Mouse (Mus musculus): ENCODE measurements at regions not wholly inside any gene's neighbourhood (a gene's known extent, or its start where the extent isn't known, plus 50 kb on each side); places are given as distances from the start of the nearest gene placed in this dataset.

DNA sequence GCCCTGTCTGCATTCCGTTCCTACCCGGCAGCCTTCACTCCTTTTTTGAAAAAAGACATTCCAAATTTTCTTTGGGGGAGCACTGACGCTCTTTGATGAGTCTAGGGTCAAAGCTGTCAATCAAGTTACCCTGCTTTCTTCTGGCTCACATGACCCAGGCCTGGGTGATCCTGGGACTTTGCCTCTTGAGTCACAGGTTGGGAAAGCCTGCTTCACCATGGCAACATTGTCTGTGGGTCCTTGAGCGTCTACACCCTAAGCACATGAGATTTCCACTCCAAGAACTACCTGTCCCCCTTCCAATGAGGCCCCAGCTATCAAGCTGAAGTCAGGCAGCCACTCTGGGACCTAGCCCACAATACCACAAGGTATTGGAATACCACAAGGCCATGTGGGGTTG, 73.5 kb downstream of the Lsm3 start:
- Histone ChIP-seq H3K27ac (replicated peaks; ENCODE audit: low read depth, low read length) (no peak overlapping the region), H3K27me3 (replicated peaks; ENCODE audit: control insufficient read depth, insufficient read depth, low read length) (no peaks in the 10 kb centered on the region), H3K36me3 (ENCODE audit: control insufficient read depth, insufficient read depth, low read length) (no peaks in the 10 kb centered on the region), H3K9me3 (ENCODE audit: control insufficient read depth, low read length) (no peaks in the 10 kb centered on the region), H3K9ac (ENCODE audit: low read depth, low read length) (no peak overlapping the region), H3K4me1 (ENCODE audit: control insufficient read depth, insufficient read depth, low read length) (peaks cover 17% of the 10 kb centered on the region), H3K4me2 (ENCODE audit: low read depth, low read length) (no peak overlapping the region), H3K4me3 (ENCODE audit: low read depth, low read length) (no peak overlapping the region)
- DNase-seq (ENCODE audit: low spot score) (no peak), ATAC-seq (ENCODE audit: low read depth) (no peak)
- 55% methylated on average over 4 of the region's 4 CpGs for WGBS

DNA sequence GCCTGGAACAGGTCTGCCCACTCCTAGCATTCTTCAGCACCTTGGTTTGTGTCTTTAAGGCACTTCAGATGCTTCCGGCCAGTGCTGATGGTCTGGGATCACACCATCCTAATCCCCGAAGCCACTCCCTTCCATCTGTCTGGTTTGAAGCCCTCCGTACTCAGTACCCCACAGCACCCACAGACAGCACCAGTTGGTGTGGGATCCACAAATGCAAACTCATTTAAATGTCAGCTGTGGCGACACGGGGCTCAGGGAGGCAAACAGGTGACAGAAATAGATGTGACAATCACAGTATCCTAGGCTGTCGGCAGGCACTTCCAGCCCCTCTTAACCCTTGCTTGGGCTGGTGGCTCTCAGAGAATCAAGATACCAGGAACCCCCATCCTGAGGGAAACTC, 74.7 kb downstream of the Lsm3 start:
- Histone ChIP-seq H3K4me3 (ENCODE audit: low read depth, low read length) (no peak overlapping the region), H3K4me1 (ENCODE audit: control insufficient read depth, insufficient read depth, low read length) (peaks cover 17% of the 10 kb centered on the region), H3K36me3 (ENCODE audit: control insufficient read depth, insufficient read depth, low read length) (no peaks in the 10 kb centered on the region), H3K9me3 (ENCODE audit: control insufficient read depth, low read length) (no peaks in the 10 kb centered on the region), H3K4me2 (ENCODE audit: low read depth, low read length) (no peak overlapping the region), H3K27me3 (replicated peaks; ENCODE audit: control insufficient read depth, insufficient read depth, low read length) (no peaks in the 10 kb centered on the region), H3K9ac (ENCODE audit: low read depth, low read length) (0 out of 2 replicates have a peak overlapping the region, but pooled peaks have one; percentile 6), H3K27ac (replicated peaks; ENCODE audit: low read depth, low read length) (peak overlapping the region; percentile 33; the same call in 1 of the 2 replicates)
- ATAC-seq (ENCODE audit: low read depth) (peak; percentile 58), DNase-seq (ENCODE audit: low spot score) (peak; percentile 63)
- 44% methylated on average over 6 of the region's 6 CpGs for WGBS

DNA sequence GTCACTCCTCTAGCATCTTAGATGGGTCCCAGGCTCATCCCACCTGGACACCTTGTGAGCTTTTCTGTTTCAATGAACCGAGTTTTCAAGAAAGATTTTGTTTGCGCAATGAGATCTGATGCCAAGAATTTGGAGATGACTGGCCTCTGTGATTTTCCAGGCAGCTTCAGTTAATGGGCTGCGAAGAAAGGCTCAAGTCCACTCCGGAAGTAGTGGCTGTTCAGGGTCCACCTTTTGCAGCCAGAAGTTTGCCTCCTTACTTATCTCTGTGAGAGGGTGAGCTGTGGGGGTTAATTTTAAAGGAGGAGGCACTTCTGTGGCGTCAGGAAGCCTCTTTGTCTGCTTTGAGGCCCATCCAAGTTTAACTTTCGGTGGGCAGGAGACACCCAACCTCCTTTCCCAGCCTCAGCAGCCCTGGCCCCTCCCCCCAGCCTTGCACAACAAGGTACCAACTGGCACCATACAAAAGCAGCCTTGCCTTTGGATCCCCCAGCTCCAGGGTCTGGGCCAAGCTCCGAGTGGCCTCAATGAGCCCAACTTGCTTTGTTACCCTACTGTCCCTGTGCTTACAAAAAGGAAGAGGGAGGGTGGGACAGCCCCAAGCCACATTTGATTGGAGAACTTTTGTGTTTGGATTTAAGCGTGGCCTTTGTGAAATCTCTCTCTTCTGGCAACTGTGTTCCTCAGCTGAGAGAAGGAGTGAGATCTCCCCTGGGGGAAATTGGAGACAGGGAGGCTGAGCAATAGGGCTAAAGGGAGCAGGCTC, 75.3 kb downstream of the Lsm3 start:
- 0 out of 2 replicates have a peak overlapping the region, but pooled peaks have one; percentile 6 for H3K9ac ChIP-seq (ENCODE audit: low read depth, low read length)
- H3K4me1 ChIP-seq (ENCODE audit: control insufficient read depth, insufficient read depth, low read length) = peaks cover 15% of the 10 kb centered on the region
- H3K36me3 ChIP-seq (ENCODE audit: control insufficient read depth, insufficient read depth, low read length) = no peaks in the 10 kb centered on the region
- peak overlapping the region; percentile 33; the same call in 1 of the 2 replicates for H3K27ac ChIP-seq (replicated peaks; ENCODE audit: low read depth, low read length)
- WGBS = 41% methylated on average over 8 of the region's 8 CpGs
- H3K4me2 ChIP-seq (ENCODE audit: low read depth, low read length) = no peak overlapping the region
- ATAC-seq (ENCODE audit: low read depth) (peak; percentile 63), DNase-seq (ENCODE audit: low spot score) (peak; percentile 50)
- H3K4me3 ChIP-seq (ENCODE audit: low read depth, low read length) = no peak overlapping the region
- no peaks in the 10 kb centered on the region for H3K9me3 ChIP-seq (ENCODE audit: control insufficient read depth, low read length)
- H3K27me3 ChIP-seq (replicated peaks; ENCODE audit: control insufficient read depth, insufficient read depth, low read length) = no peaks in the 10 kb centered on the region

DNA sequence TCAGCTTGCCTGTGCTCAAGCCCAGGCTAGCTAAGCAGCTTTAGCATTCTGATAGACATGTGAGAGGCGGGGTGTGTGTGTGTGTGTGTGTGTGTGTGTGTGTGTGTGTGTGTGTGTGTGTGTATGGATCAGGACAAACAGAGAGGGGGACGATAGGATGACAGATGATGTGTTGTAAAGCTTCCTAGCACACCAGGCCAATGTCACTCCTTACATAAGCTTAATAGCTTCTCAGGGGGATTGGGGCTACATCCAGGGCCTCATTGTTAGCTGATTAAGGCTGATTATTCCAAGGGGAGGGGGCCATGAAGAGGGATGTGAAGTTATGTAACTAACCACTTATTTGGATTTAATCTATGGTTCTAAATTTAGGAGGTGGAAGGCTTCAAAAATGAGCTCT, 76.9 kb downstream of the Lsm3 start:
- peaks cover 11% of the 10 kb centered on the region for H3K4me1 ChIP-seq (ENCODE audit: control insufficient read depth, insufficient read depth, low read length)
- H3K4me3 ChIP-seq (ENCODE audit: low read depth, low read length) = no peak overlapping the region
- H3K4me2 ChIP-seq (ENCODE audit: low read depth, low read length) = no peak overlapping the region
- no peak overlapping the region for H3K9ac ChIP-seq (ENCODE audit: low read depth, low read length)
- no peaks in the 10 kb centered on the region for H3K27me3 ChIP-seq (replicated peaks; ENCODE audit: control insufficient read depth, insufficient read depth, low read length)
- DNase-seq (ENCODE audit: low spot score) (no peak), ATAC-seq (ENCODE audit: low read depth) (no peak)
- no peaks in the 10 kb centered on the region for H3K36me3 ChIP-seq (ENCODE audit: control insufficient read depth, insufficient read depth, low read length)
- H3K27ac ChIP-seq (replicated peaks; ENCODE audit: low read depth, low read length) = no peak overlapping the region
- no peaks in the 10 kb centered on the region for H3K9me3 ChIP-seq (ENCODE audit: control insufficient read depth, low read length)
- 63% methylated on average over 2 of the region's 2 CpGs for WGBS

DNA sequence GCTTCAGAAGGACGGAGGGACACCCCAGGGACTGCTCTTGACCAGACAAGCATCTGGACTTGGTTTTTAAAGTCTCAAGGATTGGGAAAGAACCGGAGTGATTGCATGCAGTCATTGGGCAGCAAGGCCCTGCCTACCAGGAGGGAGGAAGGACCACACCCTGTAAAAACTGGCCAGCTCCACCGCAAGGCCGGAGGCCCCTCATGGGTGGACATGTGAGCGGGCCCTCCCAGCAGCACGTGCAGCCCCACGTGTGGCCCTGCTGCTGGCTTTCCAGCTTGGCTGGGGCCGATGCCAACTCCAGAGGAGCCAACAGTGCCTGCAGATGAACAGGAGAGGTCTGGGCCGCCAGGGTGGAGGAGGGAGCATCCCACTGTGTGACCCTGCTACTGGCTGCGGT, 83.2 kb downstream of the Lsm3 start:
- H3K27me3 ChIP-seq (replicated peaks; ENCODE audit: control insufficient read depth, insufficient read depth, low read length) = no peaks in the 10 kb centered on the region
- H3K27ac ChIP-seq (replicated peaks; ENCODE audit: low read depth, low read length) = no peak overlapping the region
- peak; percentile 67 for ATAC-seq (ENCODE audit: low read depth)
- peak; percentile 62 for DNase-seq (ENCODE audit: low spot score)
- H3K4me2 ChIP-seq (ENCODE audit: low read depth, low read length) = no peak overlapping the region
- no peak overlapping the region for H3K4me3 ChIP-seq (ENCODE audit: low read depth, low read length)
- H3K4me1 ChIP-seq (ENCODE audit: control insufficient read depth, insufficient read depth, low read length) = peaks cover 8% of the 10 kb centered on the region
- no peak overlapping the region for H3K9ac ChIP-seq (ENCODE audit: low read depth, low read length)
- 49% methylated on average over 10 of the region's 10 CpGs for WGBS
- H3K9me3 ChIP-seq (ENCODE audit: control insufficient read depth, low read length) = no peaks in the 10 kb centered on the region
- no peaks in the 10 kb centered on the region for H3K36me3 ChIP-seq (ENCODE audit: control insufficient read depth, insufficient read depth, low read length)

DNA sequence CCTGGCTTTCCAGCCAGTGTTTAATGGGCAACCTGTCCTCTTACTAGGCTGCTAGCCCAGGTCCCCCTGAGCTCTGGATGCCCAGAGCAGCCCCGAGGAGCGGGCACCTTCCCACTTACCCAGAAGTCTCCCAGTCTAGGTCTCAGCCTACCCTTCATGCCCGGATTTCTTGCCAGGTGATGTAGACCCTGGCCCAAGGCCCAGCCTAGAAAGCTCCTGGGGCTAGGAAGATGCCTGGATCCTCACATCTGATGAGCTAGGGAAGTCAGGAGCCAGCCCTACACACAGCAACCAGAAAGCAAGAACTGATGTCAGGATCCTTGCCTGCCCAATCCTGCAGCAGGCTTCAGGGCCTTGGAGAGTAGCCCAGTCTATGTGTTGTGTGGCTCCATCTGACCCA, 83.7 kb upstream of the Slc6a6 start:
- 80% methylated on average over 3 of the region's 3 CpGs for WGBS
- Histone ChIP-seq H3K4me2 (ENCODE audit: low read depth, low read length) (no peak overlapping the region), H3K4me3 (ENCODE audit: low read depth, low read length) (no peak overlapping the region), H3K9ac (ENCODE audit: low read depth, low read length) (no peak overlapping the region), H3K27ac (replicated peaks; ENCODE audit: low read depth, low read length) (no peak overlapping the region), H3K4me1 (ENCODE audit: control insufficient read depth, insufficient read depth, low read length) (peaks cover 8% of the 10 kb centered on the region), H3K9me3 (ENCODE audit: control insufficient read depth, low read length) (no peaks in the 10 kb centered on the region), H3K27me3 (replicated peaks; ENCODE audit: control insufficient read depth, insufficient read depth, low read length) (no peaks in the 10 kb centered on the region), H3K36me3 (ENCODE audit: control insufficient read depth, insufficient read depth, low read length) (no peaks in the 10 kb centered on the region)
- DNase-seq (ENCODE audit: low spot score) (no peak), ATAC-seq (ENCODE audit: low read depth) (no peak)

DNA sequence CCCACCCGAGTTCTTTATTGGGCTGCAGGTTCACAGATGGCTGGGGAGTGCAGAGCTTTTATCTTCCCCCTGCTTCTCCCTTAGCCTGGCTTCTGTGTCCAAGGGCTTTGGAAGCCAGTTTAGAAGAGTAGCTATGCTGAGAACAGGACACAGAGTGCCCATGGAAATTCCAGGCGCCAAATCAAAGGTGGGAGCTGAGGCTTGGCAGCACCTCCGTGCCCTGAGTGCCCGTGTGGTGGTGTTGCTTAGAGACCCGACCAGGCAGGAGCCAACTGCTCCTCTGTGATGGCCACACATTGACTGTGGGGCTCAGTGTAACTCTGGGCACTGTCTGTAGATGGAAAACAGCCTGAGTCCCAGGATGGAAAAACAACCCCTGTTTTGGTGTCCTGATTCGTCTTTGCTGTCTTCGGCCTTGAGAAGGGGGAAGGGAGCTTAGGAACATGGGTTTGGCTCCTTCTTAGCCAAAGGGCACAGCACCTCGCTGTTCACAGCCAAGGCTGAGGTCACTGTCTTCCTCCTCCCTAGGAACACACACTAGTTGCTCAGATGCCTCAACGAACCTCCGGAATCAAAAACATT, 77.1 kb upstream of the Slc6a6 start:
- H3K36me3 ChIP-seq (ENCODE audit: control insufficient read depth, insufficient read depth, low read length) = no peaks in the 10 kb centered on the region
- no peak for ATAC-seq (ENCODE audit: low read depth)
- no peak for DNase-seq (ENCODE audit: low spot score)
- H3K27ac ChIP-seq (replicated peaks; ENCODE audit: low read depth, low read length) = no peak overlapping the region
- no peak overlapping the region for H3K4me2 ChIP-seq (ENCODE audit: low read depth, low read length)
- no peak overlapping the region for H3K9ac ChIP-seq (ENCODE audit: low read depth, low read length)
- 84% methylated on average over 10 of the region's 10 CpGs for WGBS
- H3K27me3 ChIP-seq (replicated peaks; ENCODE audit: control insufficient read depth, insufficient read depth, low read length) = no peaks in the 10 kb centered on the region
- no peak overlapping the region for H3K4me3 ChIP-seq (ENCODE audit: low read depth, low read length)
- no peaks in the 10 kb centered on the region; the same call in 1 of the 2 replicates for H3K9me3 ChIP-seq (ENCODE audit: control insufficient read depth, low read length)
- no peaks in the 10 kb centered on the region for H3K4me1 ChIP-seq (ENCODE audit: control insufficient read depth, insufficient read depth, low read length)

DNA sequence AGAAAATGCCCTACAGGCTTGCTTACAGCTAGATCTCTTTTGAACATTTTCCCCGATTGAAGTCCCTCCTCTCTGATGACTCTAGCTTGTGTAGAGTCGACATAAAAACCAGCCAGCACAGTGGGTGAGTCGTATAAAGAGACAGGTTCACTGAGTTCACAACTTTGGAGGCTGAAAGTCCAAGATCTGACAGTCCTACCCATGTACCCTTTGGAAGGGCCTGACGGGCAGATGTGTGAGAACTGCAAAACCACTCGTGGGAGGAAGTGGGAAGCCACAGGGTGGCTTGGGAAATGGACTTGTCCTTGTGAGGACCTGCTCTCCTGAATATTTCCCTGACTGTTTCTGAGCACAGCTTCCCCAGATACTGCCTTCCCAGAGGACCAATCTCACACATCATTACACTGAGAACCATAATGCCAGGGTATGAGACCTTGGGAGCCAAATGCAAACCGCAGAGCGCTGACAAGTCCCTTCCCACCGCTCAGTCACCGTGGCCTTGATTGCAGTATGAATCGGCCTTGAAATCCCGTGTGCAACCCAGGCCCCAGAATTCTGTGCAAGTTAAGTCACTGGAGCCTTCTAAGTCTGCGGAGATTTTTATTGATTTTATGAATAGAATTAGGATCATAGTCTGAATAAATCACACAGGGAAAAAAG, 76.1 kb upstream of the Slc6a6 start:
- H3K9me3 ChIP-seq (ENCODE audit: control insufficient read depth, low read length) = peaks cover 1% of the 10 kb centered on the region; the same call in 1 of the 2 replicates
- no peak overlapping the region for H3K9ac ChIP-seq (ENCODE audit: low read depth, low read length)
- ATAC-seq (ENCODE audit: low read depth) = peak; percentile 37; the same call in 1 of the 2 replicates
- H3K4me2 ChIP-seq (ENCODE audit: low read depth, low read length) = no peak overlapping the region
- H3K27ac ChIP-seq (replicated peaks; ENCODE audit: low read depth, low read length) = no peak overlapping the region
- H3K36me3 ChIP-seq (ENCODE audit: control insufficient read depth, insufficient read depth, low read length) = no peaks in the 10 kb centered on the region
- peak; percentile 55 for DNase-seq (ENCODE audit: low spot score)
- WGBS = 77% methylated on average over 12 of the region's 12 CpGs
- no peak overlapping the region for H3K4me3 ChIP-seq (ENCODE audit: low read depth, low read length)
- no peaks in the 10 kb centered on the region for H3K4me1 ChIP-seq (ENCODE audit: control insufficient read depth, insufficient read depth, low read length)
- no peaks in the 10 kb centered on the region for H3K27me3 ChIP-seq (replicated peaks; ENCODE audit: control insufficient read depth, insufficient read depth, low read length)

All from embryonic facial prominence, embryonic 14.5 days (tissue).